Mouse (Mus musculus) adrenal gland, postnatal 4 days (tissue): Measurements from ENCODE around the gene Sync. TPM values are rescaled to one million over a fixed set of nuclear protein-coding genes. Genes with fewer than 3 reads are reported as not detected.

Experiments
- DNase-seq, 2 experiments: peaks; one replicate each; pipeline ENCODE4 v3.0.0; 2021 to 2022; ENCODE audit warnings: low spot score in 2 of 2, mixed read lengths in 2 of 2
- total RNA-seq, 2 experiments: library from RNA; stranded (reverse); gene quantifications; 2 replicates each; pipeline ENCODE4 v1.2.3; 2021

Gene Sync
- total RNA-seq, 2 experiments from 2014 or later: 3.8 to 4.4 TPM

- no peak for DNase-seq
Observed at GRCm38 (mm10) chr4:129260678-129261077, 26.7 kb upstream of the Sync start.

- no peak for DNase-seq
Observed at GRCm38 (mm10) chr4:129261196-129261595, 26.2 kb upstream of the Sync start, which contains the start of gene C77080. C77080 (minus strand) TSS chr4:129261404.

DNA sequence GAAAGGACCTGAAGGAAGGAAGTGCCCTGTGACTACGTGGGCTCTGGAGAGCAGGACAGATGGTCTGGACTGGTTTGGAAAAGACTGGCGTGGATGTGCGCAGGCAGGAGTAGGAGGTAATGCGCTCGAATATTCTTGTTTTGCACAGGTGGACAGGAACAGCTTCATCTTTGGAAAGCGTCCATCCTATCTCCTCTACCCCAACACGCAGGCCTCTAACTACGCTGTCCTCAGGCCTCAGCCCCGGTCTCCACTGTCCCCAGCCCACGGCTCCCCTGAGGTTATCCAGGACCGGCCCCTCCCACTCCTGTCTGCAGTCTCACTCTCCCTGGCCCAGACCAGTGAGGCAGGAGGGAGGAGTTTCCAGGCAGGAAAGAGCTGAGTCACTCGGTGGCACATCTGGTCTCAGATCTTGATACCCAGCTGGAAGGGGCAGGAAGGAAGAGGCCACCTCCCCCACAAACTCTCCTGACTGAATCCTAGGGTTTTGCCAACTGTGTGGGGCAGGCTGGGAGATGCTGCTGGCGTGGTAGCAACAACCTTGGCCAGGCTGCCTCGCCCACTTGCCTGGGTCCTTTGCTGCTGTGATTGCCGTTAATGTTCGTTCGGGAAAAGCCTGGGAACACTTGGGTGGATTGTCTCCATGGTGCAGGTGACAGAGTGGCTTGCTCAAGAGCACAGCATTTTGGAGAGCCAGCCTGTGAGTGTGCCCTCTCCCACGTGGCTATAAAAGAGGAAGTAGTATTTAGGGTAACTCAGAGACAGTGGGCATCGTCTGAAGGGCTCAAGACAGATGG is 24.0 kb upstream of the Sync start:
- DNase-seq: no peak

GRCm38 (mm10) chr4:129266191-129266590 is 21.2 kb upstream of the Sync start:
- DNase-seq: no peak

GRCm38 (mm10) chr4:129266821-129267220 is 20.6 kb upstream of the Sync start:
- no peak for DNase-seq

DNA sequence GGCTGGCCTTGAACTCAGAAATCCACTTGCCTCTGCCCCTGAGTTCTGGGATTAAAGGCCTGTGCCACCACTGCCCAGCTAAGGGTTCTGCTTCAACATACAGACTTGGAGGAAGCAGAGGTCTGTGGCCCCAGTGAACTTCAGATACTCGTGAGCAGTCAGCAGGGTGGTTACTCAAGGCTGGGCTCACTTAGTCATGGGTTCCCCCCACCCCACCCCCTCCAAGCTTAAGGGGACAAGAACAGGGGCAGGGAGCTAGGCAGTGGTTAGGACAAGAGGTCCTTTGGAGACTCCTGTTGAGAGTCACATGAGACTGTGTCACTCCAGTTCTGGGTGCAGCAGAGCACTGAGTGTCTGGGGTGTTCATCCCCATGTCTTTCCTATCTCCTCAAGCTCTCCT is 18.7 kb upstream of the Sync start:
- no peak for DNase-seq

GRCm38 (mm10) chr4:129271991-129272755 is 15.2 kb upstream of the Sync start:
- no peak for DNase-seq

- no peak for DNase-seq
Observed at GRCm38 (mm10) chr4:129272756-129273046, 14.7 kb upstream of the Sync start.

DNA sequence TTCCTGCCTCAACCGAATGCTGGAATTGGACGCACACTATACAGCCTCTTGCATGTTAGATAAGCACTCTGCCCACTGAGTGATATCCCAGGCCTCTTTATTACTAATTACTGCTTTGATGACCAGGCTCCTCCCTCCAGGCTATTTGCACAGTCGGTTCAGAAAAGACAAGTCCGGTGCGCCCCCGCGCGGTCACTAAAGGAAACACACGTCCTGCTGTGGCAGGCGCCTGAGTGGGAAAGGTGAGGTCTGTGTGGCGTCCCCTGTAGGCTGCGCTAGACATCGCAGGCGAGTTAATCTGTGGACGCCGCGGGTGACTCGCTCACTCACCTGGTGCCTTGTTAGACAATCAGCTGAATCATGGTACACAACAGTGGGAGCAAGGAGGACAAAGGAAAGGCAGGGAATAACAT is 11.0 kb upstream of the Sync start:
- DNase-seq: peak; percentile 94 to 98

GRCm38 (mm10) chr4:129282786-129283185 is 4.6 kb upstream of the Sync start:
- no peak for DNase-seq

DNA sequence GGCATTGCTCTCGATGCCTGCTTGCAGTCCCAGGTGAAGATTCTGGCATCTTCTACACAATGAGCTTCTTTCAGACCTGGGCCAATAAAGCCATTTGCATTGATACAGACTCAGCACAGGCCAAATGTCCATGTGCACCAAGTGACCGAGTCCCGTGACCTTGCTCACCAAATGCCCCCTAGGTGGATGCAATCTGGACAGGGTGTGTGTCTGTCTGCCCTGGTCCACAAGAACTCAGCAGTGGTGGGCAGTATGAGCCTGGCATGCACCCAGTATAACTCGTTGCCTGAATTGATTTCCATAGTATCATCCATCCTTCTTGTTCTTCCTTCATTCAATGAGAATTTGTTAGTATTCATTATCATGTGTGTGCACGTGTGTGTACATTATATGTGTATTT is 4.2 kb upstream of the Sync start:
- DNase-seq: no peak

DNA sequence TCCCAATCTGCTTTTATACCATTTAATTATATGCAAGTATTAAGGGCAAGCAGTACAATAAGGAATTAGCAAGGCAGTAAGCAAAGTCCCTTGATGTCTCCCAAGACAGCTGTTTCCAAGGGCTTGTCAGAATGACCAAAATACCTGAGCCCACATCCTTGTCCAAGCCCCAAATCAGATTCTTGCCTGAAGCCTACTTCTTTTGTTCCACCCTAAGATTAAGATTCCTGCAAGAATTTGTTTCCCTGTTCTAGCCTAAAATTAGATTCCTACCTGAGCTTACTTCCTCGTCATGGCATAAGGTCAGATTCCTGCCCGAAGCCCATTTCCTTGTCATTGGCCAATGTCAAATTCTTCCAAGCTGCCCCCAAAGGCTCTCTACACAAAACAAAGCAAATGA is 2.7 kb upstream of the Sync start:
- DNase-seq: no peak

DNA sequence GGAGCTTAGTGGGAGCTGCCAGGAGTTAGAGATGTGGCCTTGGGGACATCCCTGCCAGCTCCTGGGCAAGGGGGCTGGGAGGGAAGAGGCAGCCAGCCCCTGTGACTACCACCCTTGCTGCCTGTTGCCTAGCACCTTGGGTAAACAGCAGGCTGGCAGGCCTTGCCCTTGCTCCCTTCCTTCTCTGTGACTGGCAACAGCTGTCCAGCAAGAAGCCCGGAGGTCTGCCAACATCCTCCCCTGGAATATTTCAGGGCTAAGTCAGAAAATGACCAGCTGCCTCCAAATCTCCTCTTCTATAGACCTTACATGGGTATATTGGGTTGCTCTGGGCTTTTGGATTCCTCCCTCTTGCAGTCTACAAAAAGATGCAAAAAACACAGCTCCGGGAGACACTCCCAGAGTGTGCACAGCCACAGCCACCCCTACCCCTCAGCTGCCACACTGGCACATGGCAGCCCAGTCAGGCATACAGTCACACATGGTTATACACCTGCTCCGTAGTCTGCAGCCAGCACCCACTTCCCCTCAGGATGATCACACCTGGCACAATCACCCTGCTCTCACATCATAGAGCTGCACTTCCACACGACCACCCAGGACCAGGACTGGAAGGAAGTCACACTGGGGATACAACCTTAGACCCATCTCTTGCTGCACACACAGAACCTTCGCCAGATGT is 1.3 kb upstream of the Sync start:
- DNase-seq: no peak

DNA sequence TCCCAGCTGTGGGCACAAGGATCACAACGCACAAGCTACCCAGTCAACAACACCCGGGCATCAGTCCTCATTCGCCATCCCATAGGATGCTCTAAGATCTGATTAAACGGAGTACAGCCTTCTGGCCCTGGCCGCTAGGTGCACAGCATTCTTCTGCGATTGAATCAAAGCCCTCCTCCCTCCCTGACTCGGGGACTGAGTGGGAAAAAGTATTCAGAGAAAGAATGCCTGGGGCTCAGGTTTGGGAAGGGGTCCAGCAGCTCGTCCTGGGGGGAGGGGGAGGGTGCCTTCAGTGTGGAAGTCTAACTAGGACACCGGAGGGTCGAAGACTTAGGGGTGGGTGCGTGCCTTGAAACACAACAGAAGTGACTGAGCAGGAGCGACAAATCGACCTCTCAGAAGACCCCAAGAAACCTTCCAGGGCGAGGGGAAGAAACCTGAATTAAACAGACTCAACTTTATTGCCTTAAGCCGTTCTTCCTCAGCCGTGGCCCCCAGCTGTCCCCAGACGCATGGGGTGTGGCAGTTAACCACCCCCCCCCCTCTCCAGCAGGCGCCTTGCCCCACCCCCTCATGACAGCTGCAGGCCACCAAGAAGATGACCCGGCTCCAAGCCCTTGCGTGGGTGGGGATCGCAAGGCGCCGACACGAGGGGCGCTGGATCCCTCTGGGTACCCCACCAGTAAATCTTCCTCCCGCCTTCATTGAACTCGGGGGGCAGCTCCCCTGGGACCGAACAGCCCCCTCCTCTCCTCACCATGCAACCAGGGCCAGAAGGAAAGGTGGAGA is 540 bp upstream of the Sync start:
- DNase-seq: no peak

DNA sequence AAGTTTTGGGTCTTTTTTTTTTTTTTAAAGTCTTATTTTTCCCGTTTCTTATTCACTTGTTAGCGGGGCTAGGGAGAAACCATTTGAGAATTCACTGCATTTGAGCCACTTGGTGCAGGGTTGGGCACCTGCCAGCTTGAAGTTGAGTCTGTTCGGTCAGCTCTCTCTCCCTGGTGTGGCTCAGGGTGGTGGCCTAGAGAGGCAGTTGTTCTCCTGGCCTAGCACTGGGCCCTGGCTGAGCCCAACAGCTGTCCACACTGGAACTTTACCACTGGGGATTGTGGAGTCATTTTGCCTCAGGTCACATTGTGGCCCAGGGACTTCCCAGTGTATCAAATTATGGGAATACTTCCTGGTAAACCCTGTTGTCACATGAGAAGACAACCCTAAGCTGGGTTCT is 650 bp downstream of the Sync start:
- no peak for DNase-seq

DNA sequence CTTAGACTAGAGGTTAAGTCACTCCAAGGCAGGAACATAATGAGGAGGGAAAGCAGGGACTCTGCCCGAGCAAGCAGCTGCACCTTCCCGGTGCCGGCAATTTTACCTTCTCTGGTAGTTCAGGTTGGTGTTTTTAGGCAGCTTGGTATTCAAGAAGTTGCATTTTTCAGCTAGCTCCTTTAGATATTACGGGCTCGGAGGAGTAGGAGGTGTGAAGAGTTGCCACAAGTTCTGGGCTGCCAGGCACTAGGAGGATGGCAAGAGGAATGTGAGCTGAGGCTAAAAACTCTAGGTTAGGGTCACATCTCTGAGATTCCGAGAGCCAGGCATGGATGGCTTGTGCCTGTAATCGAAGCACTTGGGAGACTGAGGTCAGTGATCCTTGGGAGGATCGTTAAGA is 2.3 kb downstream of the Sync start:
- DNase-seq: no peak

DNA sequence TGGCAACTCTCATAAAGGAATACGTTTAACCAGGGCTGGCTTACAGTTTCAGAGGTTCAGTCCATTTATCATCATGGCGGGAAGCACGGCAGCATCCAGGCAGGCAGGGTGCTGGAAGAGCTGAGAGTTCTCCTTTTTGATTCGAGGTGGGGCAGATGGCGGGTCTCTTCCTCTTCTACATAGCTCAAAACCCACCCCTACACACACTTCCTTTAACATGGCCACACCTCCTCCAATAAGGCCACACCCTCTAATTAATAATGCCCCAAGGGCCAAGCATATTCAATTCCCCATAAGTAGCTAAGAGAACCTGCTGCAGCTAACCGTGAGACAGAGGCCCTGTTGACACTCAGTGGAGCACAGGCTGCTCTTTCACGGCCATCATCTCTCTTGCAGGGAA is 5.4 kb downstream of the Sync start:
- DNase-seq: no peak

- DNase-seq: no peak
Observed at GRCm38 (mm10) chr4:129293702-129294101, 6.3 kb downstream of the Sync start.

GRCm38 (mm10) chr4:129295188-129295587 is 7.8 kb downstream of the Sync start:
- no peak for DNase-seq

- no peak for DNase-seq
Observed at GRCm38 (mm10) chr4:129296066-129296465, 8.6 kb downstream of the Sync start.

GRCm38 (mm10) chr4:129297724-129298123 is 10.3 kb downstream of the Sync start:
- no peak for DNase-seq
